Mouse (Mus musculus): ENCODE measurements around the gene Gm10330. TPM values are rescaled to one million over a fixed set of nuclear protein-coding genes. Genes with fewer than 3 reads are reported as not detected.
"Not testable (repeated sequence)": the region's sequence is repeated elsewhere in the genome, so short reads cannot be mapped to it uniquely, and the experiment has no call there.

Gm10330 gene
- polyA plus RNA-seq (2014; fragmentation: Nextera tagmentation; extraction: Ambion mirVana) = 0.57 and 0.70 TPM in 2 replicates

DNA sequence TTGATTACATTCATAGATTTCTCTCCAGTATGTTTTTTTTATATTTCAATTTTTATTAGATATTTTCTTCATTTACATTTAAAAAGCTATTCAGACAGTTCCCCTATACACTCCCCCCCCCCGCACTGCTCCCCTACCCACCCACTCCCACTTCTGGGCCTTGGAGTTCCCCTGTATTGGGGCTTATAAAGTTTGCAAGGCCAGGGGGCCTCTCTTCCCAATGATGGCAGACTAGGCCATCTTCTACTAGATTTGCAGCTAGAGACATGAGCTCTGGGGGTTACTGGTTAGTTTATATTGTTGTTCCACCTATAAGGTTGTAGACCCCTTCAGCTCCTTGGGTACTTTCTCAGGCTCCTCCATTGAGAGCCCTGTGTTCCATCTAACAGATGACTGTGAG is at the start of gene Gm10330:
Gene Gm10330, minus strand, starts transcription at position 101 of the 400 bp plus-strand sequence.
- H3K9me3 ChIP-seq (ENCODE audit: control insufficient read depth, low read length); H3K4me2 ChIP-seq (ENCODE audit: low read length); H3K9ac ChIP-seq (ENCODE audit: low read length); H3K27me3 ChIP-seq (replicated peaks; ENCODE audit: control insufficient read depth, insufficient read depth, low read length); ATAC-seq (replicated peaks; ENCODE audit: low FRiP score, low TSS enrichment, low read depth); DNase-seq (ENCODE audit: low spot score); H3K27ac ChIP-seq (ENCODE audit: low read depth); H3K36me3 ChIP-seq (ENCODE audit: control insufficient read depth, insufficient read depth, low read length); H3K4me3 ChIP-seq (ENCODE audit: low read depth, low read length); H3K4me1 ChIP-seq (replicated peaks; ENCODE audit: control insufficient read depth, insufficient read depth, low read length): not testable (repeated sequence)
- WGBS = 91% methylated on average over 1 of the region's 1 CpGs

DNA sequence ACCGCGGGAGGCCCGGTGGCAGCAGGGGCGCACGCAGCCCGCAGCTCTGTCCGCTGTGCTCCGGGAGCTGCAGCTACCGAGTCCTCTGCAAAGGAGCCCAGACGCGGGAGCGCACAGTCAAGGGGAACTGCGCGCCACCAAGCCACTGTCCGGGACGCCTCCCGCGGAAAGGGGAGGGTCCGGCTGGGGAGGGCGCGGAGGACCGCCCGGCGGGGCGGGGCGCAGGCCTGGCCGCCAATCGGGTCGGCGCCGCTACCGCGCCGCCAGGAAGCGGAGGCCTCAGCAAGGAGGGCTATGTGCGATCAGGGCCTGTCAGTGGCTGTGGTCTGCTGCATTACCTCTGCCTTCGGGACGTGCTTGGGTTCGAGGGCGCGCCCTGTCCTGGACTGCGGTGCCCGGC is 20.7 kb upstream of the Gm10330 start:
- H3K9ac ChIP-seq (ENCODE audit: low read length) = not testable (repeated sequence)

DNA sequence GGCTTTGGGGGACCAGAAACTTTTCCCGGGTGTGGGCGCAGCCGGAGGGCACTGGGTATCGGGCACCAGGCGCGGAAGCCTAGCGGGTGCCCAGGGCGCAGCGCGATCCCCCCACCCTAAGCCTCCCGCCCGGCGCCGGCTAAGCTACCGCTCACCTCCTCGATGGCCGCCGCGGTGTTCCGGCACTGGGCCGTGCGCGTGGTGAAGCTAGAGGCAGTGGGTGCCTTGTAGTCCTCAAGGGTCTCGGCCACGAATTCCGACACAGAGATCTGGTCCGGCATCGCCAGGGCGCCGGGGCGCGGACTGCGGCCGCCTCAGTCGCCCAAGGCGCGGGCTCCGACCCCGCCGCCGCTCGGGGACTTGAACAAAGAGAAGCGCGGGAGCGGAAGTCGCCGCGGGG is 20.3 kb upstream of the Gm10330 start:
- ATAC-seq (replicated peaks; ENCODE audit: low FRiP score, low TSS enrichment, low read depth); H3K4me2 ChIP-seq (ENCODE audit: low read length); H3K36me3 ChIP-seq (ENCODE audit: control insufficient read depth, insufficient read depth, low read length); H3K27me3 ChIP-seq (replicated peaks; ENCODE audit: control insufficient read depth, insufficient read depth, low read length); H3K9ac ChIP-seq (ENCODE audit: low read length); H3K4me1 ChIP-seq (replicated peaks; ENCODE audit: control insufficient read depth, insufficient read depth, low read length); H3K9me3 ChIP-seq (ENCODE audit: control insufficient read depth, low read length); H3K27ac ChIP-seq (ENCODE audit: low read depth): not testable (repeated sequence)
- peak; percentile 46 for DNase-seq (ENCODE audit: low spot score)
- 9% methylated on average over 24 of the region's 48 CpGs for WGBS
- H3K4me3 ChIP-seq (ENCODE audit: low read depth, low read length) = peak overlapping the region; percentile 10; the same call in 1 of the 2 replicates

More for the DNA sequence above, 20.7 kb upstream of the Gm10330 start:
- H3K4me2 ChIP-seq (ENCODE audit: low read length); ATAC-seq (replicated peaks; ENCODE audit: low FRiP score, low TSS enrichment, low read depth); H3K9me3 ChIP-seq (ENCODE audit: control insufficient read depth, low read length); H3K27ac ChIP-seq (ENCODE audit: low read depth); H3K36me3 ChIP-seq (ENCODE audit: control insufficient read depth, insufficient read depth, low read length); H3K27me3 ChIP-seq (replicated peaks; ENCODE audit: control insufficient read depth, insufficient read depth, low read length); H3K4me1 ChIP-seq (replicated peaks; ENCODE audit: control insufficient read depth, insufficient read depth, low read length): not testable (repeated sequence)
- 11% methylated on average over 32 of the region's 43 CpGs for WGBS
- peak; percentile 49 for DNase-seq (ENCODE audit: low spot score)
- peak overlapping the region; percentile 10 for H3K4me3 ChIP-seq (ENCODE audit: low read depth, low read length)
